Mouse (Mus musculus) retina, adult 2 months (tissue): ENCODE data around the gene Sorcs1.

ENCODE experiments used
- DNase-seq: peaks from one replicate; pipeline ENCODE4 v3.0.0-alpha.2; 2012; ENCODE audit warnings: low read depth, low spot score

The Sorcs1 gene

GRCm38 (mm10) chr19:50220476-50220875, 458.0 kb downstream of the Sorcs1 start:
- no peak for DNase-seq

- no peak for DNase-seq
Observed at GRCm38 (mm10) chr19:50214466-50215228, 463.8 kb downstream of the Sorcs1 start.

- no peak for DNase-seq
Observed at GRCm38 (mm10) chr19:50210456-50210855, 468.0 kb downstream of the Sorcs1 start.

- DNase-seq: no peak
Observed at GRCm38 (mm10) chr19:50204341-50204740, 474.1 kb downstream of the Sorcs1 start.

GRCm38 (mm10) chr19:50196592-50196991, 481.9 kb downstream of the Sorcs1 start:
- DNase-seq: no peak

GRCm38 (mm10) chr19:50185769-50186715, 492.4 kb downstream of the Sorcs1 start:
- DNase-seq: no peak

GRCm38 (mm10) chr19:50184901-50185623, 493.4 kb downstream of the Sorcs1 start:
- no peak for DNase-seq

- no peak for DNase-seq
Observed at GRCm38 (mm10) chr19:50178851-50179250, 499.6 kb downstream of the Sorcs1 start.

GRCm38 (mm10) chr19:50178151-50178550, 500.3 kb downstream of the Sorcs1 start:
- no peak for DNase-seq

GRCm38 (mm10) chr19:50171849-50172248, 506.6 kb downstream of the Sorcs1 start:
- DNase-seq: no peak

- no peak for DNase-seq
Observed at GRCm38 (mm10) chr19:50151111-50151510, 527.3 kb downstream of the Sorcs1 start.

- DNase-seq: no peak
Observed at GRCm38 (mm10) chr19:50145919-50146318, 532.5 kb downstream of the Sorcs1 start.

- DNase-seq: no peak
Observed at GRCm38 (mm10) chr19:50141853-50142252, 536.6 kb downstream of the Sorcs1 start.

GRCm38 (mm10) chr19:50134656-50135055, 543.8 kb downstream of the Sorcs1 start:
- DNase-seq: no peak

- no peak for DNase-seq
Observed at GRCm38 (mm10) chr19:50105842-50106585, 572.4 kb downstream of the Sorcs1 start.
